Mouse (Mus musculus) forebrain, postnatal 0 days (tissue): ENCODE results near the gene Cxcr6. TPM values are rescaled to one million over a fixed set of nuclear protein-coding genes. Genes with fewer than 3 reads are reported as not detected.

Source experiments
- ATAC-seq: fragments of 200-750 bp; cut with Nextera tagmentation; 2 replicates; pipeline ENCODE4 v1.8.0; 2017; ENCODE audit warnings: mild to moderate bottlenecking, moderate library complexity
- DNase-seq: peaks from one replicate; pipeline ENCODE4 v3.0.0-alpha.2; 2015
- H3K27ac ChIP-seq: fragments of 300-500 bp; sonication (generic); 2 replicates; pipeline ENCODE4 v1.5.1; 2014; ENCODE audit warnings: low read depth, mild to moderate bottlenecking, antibody characterized with exemption, low read length, moderate library complexity, mixed read lengths
- H3K27me3 ChIP-seq: fragments of 300-500 bp; sonication (generic); 2 replicates; pipeline ENCODE4 v1.6.1; 2014; ENCODE audit warnings: mild to moderate bottlenecking, low read length, mixed read lengths; ENCODE audit not compliant: insufficient read depth
- H3K36me3 ChIP-seq: fragments of 300-500 bp; sonication (generic); 2 replicates; pipeline ENCODE4 v1.6.1; 2014; ENCODE audit warnings: mild to moderate bottlenecking, moderate library complexity; ENCODE audit not compliant: insufficient read depth
- H3K4me1 ChIP-seq: fragments of 300-500 bp; sonication (generic); 2 replicates; pipeline ENCODE4 v1.6.1; 2014; ENCODE audit warnings: antibody characterized with exemption; ENCODE audit not compliant: insufficient read depth
- H3K4me2 ChIP-seq: fragments of 300-500 bp; sonication (generic); 2 replicates; pipeline ENCODE4 v1.6.1; 2014; ENCODE audit warnings: low read depth, mild to moderate bottlenecking, moderate library complexity
- H3K4me3 ChIP-seq: fragments of 300-500 bp; sonication (generic); 2 replicates; pipeline ENCODE4 v1.5.1; 2014; ENCODE audit warnings: low read depth, low read length, mixed read lengths
- H3K9ac ChIP-seq: fragments of 300-500 bp; sonication (generic); 2 replicates; pipeline ENCODE4 v1.6.1; 2014; ENCODE audit warnings: mild to moderate bottlenecking
- H3K9me3 ChIP-seq: fragments of 300-500 bp; sonication (generic); 2 replicates; pipeline ENCODE4 v1.6.1; 2016; ENCODE audit warnings: low read length
- CTCF ChIP-seq: sonication (generic); IDR thresholded peaks from 2 replicates; pipeline ENCODE4 v1.5.1; 2016; ENCODE audit warnings: antibody characterized with exemption, control low read depth, low read depth
- WGBS: fragments of 180-500 bp; shearing (Covaris S2); extraction: QIAGEN DNeasy Blood & Tissue Kit; methylation state at CpG from one replicate; pipeline ENCODE4 v1.1.7; 2014; 5-methylcytosine and 5-hydroxymethylcytosine counted together
- polyA plus RNA-seq: library from polyadenylated mRNA; unstranded; fragments of >200 nt; fragmentation: Nextera tagmentation; extraction: Ambion mirVana; gene quantifications from 2 replicates; pipeline ENCODE4 v1.2.1, GENCODE M21; 2015
- total RNA-seq: library from RNA; depleted of rRNA; stranded (reverse); fragments of >200 nt; gene quantifications from 2 replicates; pipeline ENCODE4 v1.2.3, GENCODE M21; 2014; rRNA removed

Cxcr6 gene
- not detected in 2 replicates for total RNA-seq
- polyA plus RNA-seq = not detected in 2 replicates

DNA sequence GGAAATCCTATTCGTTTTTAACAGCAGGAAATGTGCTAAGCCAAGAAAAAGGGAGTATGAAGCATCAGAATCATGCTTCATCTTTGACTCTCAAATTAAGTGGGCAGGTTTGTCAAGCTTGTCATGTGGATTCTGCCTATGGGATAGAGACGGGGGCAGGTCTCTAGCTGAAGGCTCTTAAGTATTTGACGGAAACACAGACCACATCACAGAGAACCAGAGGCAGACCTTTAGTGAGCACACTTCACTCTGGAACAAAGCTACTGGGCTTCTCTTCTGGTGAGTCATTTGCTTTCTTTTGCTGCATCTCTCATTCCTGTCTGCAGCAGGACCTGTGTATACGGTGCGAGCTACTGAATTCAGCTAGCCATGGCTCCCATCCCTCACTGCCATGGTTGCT is at the start of gene Cxcr6:
Cxcr6 (plus strand) TSS at position 209 of the 400 bp plus-strand sequence.
- ATAC-seq = no peak
- H3K9me3 ChIP-seq = no peaks in the 10 kb centered on the region
- no peak within 1 kb of the TSS for H3K4me2 ChIP-seq
- H3K4me3 ChIP-seq = no peak within 1 kb of the TSS
- WGBS = 90% methylated on average over 5 of the region's 5 CpGs
- no peak for TF ChIP-seq CTCF
- peaks cover under 1% of the 10 kb centered on the region; the same call in 1 of the 2 replicates for H3K36me3 ChIP-seq
- H3K27ac ChIP-seq = no peak within 1 kb of the TSS
- no peak within 1 kb of the TSS for H3K9ac ChIP-seq
- H3K4me1 ChIP-seq = no peaks in the 10 kb centered on the region
- no peaks in the 10 kb centered on the region for H3K27me3 ChIP-seq
- DNase-seq = no peak

DNA sequence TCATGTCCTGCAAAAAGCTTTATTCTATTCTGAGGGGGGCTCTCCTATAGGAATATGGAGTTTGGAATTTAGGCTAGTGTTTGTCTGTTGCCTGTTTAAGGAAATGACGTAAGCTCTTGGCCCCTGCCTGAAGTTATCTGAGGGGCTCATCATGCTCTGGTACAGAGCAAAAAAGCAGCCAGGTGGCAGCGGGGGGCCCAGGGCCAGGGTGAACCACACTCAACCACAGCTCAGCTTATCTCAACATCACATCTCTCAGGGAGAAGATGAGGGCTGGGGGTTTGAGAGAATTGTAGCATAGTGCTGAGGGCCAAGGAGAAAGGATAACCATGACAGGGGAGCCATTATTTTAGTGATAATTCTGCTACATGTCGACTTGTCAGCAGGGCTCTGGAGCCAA is 49.5 kb upstream of the Cxcr6 start:
- Histone ChIP-seq H3K9ac (no peak overlapping the region), H3K27me3 (no peaks in the 10 kb centered on the region), H3K27ac (no peak overlapping the region), H3K4me1 (no peaks in the 10 kb centered on the region), H3K9me3 (no peaks in the 10 kb centered on the region), H3K4me3 (no peak overlapping the region), H3K36me3 (no peaks in the 10 kb centered on the region), H3K4me2 (no peak overlapping the region)
- no peak for TF ChIP-seq CTCF
- DNase-seq (no peak), ATAC-seq (no peak)
- 80% methylated on average over 3 of the region's 3 CpGs for WGBS

DNA sequence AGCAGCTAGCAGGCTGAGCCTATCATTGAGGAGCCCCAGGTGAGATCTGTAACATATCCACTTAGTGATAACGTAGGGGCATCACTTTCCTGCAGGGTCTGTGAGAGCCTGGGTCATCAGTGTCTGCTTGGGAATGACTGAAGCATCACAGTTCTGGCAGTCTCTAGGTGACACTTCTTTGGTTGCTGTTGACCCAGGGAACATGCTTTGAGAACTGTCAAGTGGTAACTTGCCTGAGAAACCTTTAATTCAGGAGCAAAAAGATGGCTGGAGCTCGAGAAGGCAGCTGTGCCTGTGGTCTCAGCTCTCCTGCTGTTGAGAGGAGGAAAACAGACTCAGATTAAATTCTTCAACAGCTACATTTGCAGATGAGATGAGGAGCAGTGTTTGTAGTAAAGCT is 48.9 kb upstream of the Cxcr6 start:
- no peaks in the 10 kb centered on the region for H3K36me3 ChIP-seq
- no peak overlapping the region for H3K9ac ChIP-seq
- TF ChIP-seq CTCF = no peak
- H3K27ac ChIP-seq = no peak overlapping the region
- H3K9me3 ChIP-seq = no peaks in the 10 kb centered on the region
- ATAC-seq (no peak), DNase-seq (no peak)
- H3K4me2 ChIP-seq = no peak overlapping the region
- WGBS = 57% methylated on average over 2 of the region's 2 CpGs
- no peaks in the 10 kb centered on the region for H3K27me3 ChIP-seq
- no peaks in the 10 kb centered on the region for H3K4me1 ChIP-seq
- no peak overlapping the region for H3K4me3 ChIP-seq

- no peak for ATAC-seq
- Histone ChIP-seq H3K4me2 (no peak overlapping the region), H3K36me3 (no peaks in the 10 kb centered on the region), H3K9me3 (no peaks in the 10 kb centered on the region), H3K4me3 (no peak overlapping the region), H3K27ac (no peak overlapping the region), H3K9ac (no peak overlapping the region), H3K4me1 (no peaks in the 10 kb centered on the region), H3K27me3 (no peaks in the 10 kb centered on the region)
- DNase-seq = no peak
- 81% methylated on average over 1 of the region's 1 CpGs for WGBS
- no peak for TF ChIP-seq CTCF
Measured at GRCm38 (mm10) chr9:123758156-123758555, 48.1 kb upstream of the Cxcr6 start.

GRCm38 (mm10) chr9:123758645-123759044 is 47.6 kb upstream of the Cxcr6 start:
- DNase-seq = no peak
- 70% methylated on average over 4 of the region's 4 CpGs for WGBS
- Histone ChIP-seq H3K9me3 (no peaks in the 10 kb centered on the region), H3K9ac (no peak overlapping the region), H3K36me3 (no peaks in the 10 kb centered on the region), H3K4me2 (no peak overlapping the region), H3K27ac (no peak overlapping the region), H3K4me3 (no peak overlapping the region), H3K27me3 (no peaks in the 10 kb centered on the region), H3K4me1 (no peaks in the 10 kb centered on the region)
- no peak for TF ChIP-seq CTCF
- ATAC-seq = no peak

- no peaks in the 10 kb centered on the region for H3K36me3 ChIP-seq
- no peak overlapping the region for H3K27ac ChIP-seq
- no peak overlapping the region for H3K4me3 ChIP-seq
- no peaks in the 10 kb centered on the region for H3K4me1 ChIP-seq
- H3K9me3 ChIP-seq = no peaks in the 10 kb centered on the region
- H3K4me2 ChIP-seq = no peak overlapping the region
- H3K9ac ChIP-seq = no peak overlapping the region
- TF ChIP-seq CTCF = no peak
- ATAC-seq (no peak), DNase-seq (no peak)
- WGBS = 90% methylated on average over 3 of the region's 3 CpGs
- no peaks in the 10 kb centered on the region for H3K27me3 ChIP-seq
Measured at GRCm38 (mm10) chr9:123760806-123761205, 45.5 kb upstream of the Cxcr6 start.

DNA sequence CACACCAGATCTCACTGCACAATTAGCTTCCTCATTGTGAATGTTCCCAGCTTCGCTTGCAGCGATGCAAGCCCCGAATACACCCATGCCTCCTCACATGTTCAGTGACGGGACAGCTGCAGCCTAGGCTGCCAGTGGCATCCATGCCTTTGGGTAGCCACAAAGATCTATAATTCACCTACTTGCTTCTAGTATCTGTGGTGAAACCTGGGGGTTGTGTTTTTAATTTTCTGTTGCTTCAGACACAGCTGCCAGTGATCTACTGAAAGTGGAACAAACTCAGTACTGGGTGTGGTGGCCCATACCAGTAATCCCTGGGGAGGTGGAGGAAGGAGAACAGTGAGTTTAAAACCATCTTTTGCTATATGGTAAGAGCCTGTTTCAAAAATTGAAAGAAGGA is 43.4 kb upstream of the Cxcr6 start:
- no peaks in the 10 kb centered on the region for H3K36me3 ChIP-seq
- H3K4me1 ChIP-seq = no peaks in the 10 kb centered on the region
- H3K27ac ChIP-seq = no peak overlapping the region
- no peak overlapping the region for H3K9ac ChIP-seq
- TF ChIP-seq CTCF = no peak
- DNase-seq (no peak), ATAC-seq (no peak)
- WGBS = 88% methylated on average over 4 of the region's 4 CpGs
- no peaks in the 10 kb centered on the region for H3K9me3 ChIP-seq
- no peak overlapping the region for H3K4me2 ChIP-seq
- no peaks in the 10 kb centered on the region for H3K27me3 ChIP-seq
- H3K4me3 ChIP-seq = no peak overlapping the region

DNA sequence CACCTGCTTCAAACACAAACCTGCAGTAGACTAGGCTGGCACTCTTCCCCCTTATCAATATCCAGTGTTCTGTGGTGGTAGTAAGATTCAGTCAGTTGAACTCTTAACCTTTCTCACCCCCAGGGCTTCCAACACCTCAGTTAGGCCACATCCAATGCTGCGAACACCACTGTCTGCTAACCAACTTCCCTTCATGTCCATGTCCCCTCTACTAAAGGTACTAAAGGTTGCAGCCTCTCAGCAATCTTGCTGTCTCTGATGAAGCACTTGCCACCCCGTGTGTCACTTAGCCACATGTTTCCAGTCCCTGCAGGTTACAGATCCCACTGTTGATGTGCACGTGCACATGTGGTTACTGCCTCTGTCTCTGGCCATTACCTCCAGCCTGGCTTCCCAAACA is 42.5 kb upstream of the Cxcr6 start:
- WGBS = 82% methylated on average over 3 of the region's 3 CpGs
- TF ChIP-seq CTCF = no peak
- no peak for ATAC-seq

More for the DNA sequence above, 42.5 kb upstream of the Cxcr6 start:
- no peaks in the 10 kb centered on the region for H3K4me1 ChIP-seq
- no peak for DNase-seq
- H3K4me3 ChIP-seq = no peak overlapping the region
- no peak overlapping the region for H3K4me2 ChIP-seq
- no peaks in the 10 kb centered on the region for H3K36me3 ChIP-seq
- no peaks in the 10 kb centered on the region for H3K27me3 ChIP-seq
- H3K9me3 ChIP-seq = no peaks in the 10 kb centered on the region
- no peak overlapping the region for H3K27ac ChIP-seq
- H3K9ac ChIP-seq = no peak overlapping the region
